Mouse (Mus musculus): Measurements from ENCODE around the gene Tubb3. TPM values are rescaled to one million over a fixed set of nuclear protein-coding genes. Genes with fewer than 3 reads are reported as not detected.

Gene Tubb3
- polyA plus RNA-seq, 1 experiment from 2014 or later = 46.7 TPM

DNA sequence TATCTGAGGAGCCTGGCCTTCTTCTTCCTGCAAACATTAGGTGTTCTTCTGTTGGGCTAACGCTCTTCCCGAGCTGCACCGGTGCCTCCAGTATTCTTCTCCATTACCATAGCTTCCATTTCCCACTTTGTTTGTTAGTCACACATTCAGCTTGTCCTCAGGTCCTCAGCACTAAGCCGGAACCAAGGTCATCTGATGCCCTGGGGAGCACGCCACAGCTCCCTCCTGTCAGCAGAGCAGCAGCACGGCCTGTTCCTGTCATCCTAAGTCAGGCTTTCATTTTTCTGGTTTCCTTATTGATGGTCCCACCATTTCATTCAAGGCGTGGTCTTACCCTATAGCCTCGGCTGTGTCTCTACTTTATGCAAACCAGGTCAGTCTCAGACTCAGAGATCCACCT, 23.4 kb upstream of the Tubb3 start:
- Histone ChIP-seq H3K27ac (ENCODE audit: low read length) (no peak overlapping the region), H3K36me3 (ENCODE audit: control insufficient read depth, insufficient read depth, low read length) (peaks cover 53% of the 10 kb centered on the region), H3K27me3 (ENCODE audit: control insufficient read depth, insufficient read depth, low read length) (no peaks in the 10 kb centered on the region), H3K4me2 (ENCODE audit: low read depth, low read length) (no peak overlapping the region), H3K9ac (ENCODE audit: low read length) (no peak overlapping the region), H3K4me3 (replicated peaks; ENCODE audit: low read length) (no peak overlapping the region), H3K9me3 (replicated peaks; ENCODE audit: control insufficient read depth, low read length) (no peaks in the 10 kb centered on the region), H3K4me1 (ENCODE audit: control insufficient read depth, insufficient read depth, low read length) (no peaks in the 10 kb centered on the region)
- no peak for ATAC-seq (ENCODE audit: insufficient read depth, low FRiP score)
- WGBS = 90% methylated on average over 8 of the region's 8 CpGs

DNA sequence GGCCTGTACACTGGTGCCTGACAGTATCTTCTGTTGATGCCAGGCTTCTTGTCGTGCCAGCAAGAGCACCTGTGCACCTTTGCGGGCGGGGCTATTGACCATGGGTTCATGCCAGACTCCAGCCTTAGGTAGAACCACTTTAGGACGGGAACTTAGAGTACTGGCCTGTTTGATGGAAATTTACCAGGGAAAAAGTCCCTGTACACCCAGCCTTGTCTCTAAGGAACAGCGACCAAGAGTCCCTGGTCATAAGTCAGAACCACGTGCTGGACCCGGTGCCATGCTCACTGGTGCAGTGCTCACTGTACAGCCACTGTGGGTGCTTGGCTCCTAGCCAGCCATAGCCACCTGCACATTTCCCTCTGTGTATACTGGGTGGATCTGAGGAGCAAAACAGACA, 22.2 kb upstream of the Tubb3 start:
- no peak overlapping the region for H3K9ac ChIP-seq (ENCODE audit: low read length)
- H3K4me2 ChIP-seq (ENCODE audit: low read depth, low read length) = no peak overlapping the region
- H3K27ac ChIP-seq (ENCODE audit: low read length) = no peak overlapping the region
- ATAC-seq (ENCODE audit: insufficient read depth, low FRiP score) = peak; percentile 48; the same call in 1 of the 2 replicates
- H3K4me1 ChIP-seq (ENCODE audit: control insufficient read depth, insufficient read depth, low read length) = no peaks in the 10 kb centered on the region
- no peak overlapping the region for H3K4me3 ChIP-seq (replicated peaks; ENCODE audit: low read length)
- H3K36me3 ChIP-seq (ENCODE audit: control insufficient read depth, insufficient read depth, low read length) = peaks cover 52% of the 10 kb centered on the region
- H3K27me3 ChIP-seq (ENCODE audit: control insufficient read depth, insufficient read depth, low read length) = no peaks in the 10 kb centered on the region
- H3K9me3 ChIP-seq (replicated peaks; ENCODE audit: control insufficient read depth, low read length) = no peaks in the 10 kb centered on the region
- 91% methylated on average over 7 of the region's 7 CpGs for WGBS

DNA sequence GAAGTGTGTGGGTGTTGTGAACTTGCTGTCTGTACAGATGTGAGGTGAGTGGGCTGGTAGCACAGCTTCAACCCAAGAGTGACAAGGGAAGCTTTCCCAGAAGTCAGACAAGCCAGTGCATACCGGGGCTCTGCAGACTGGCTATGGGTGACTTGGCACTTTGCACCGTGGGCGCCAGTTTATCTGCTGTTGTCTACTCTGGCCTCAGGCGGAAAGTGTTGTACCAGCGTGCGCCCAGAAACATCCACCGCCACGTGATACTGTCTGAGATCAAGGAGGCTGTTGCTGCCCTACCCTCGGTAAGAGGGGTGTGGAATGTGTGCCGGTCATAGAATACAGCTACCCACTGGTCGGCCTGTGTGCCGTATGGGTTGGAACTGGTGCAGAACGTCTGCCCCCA, 12.9 kb upstream of the Tubb3 start:
- WGBS = 92% methylated on average over 13 of the region's 13 CpGs
- no peak overlapping the region for H3K4me2 ChIP-seq (ENCODE audit: low read depth, low read length)
- ATAC-seq (ENCODE audit: insufficient read depth, low FRiP score) = no peak
- H3K27me3 ChIP-seq (ENCODE audit: control insufficient read depth, insufficient read depth, low read length) = no peaks in the 10 kb centered on the region
- no peak overlapping the region for H3K9ac ChIP-seq (ENCODE audit: low read length)
- H3K4me3 ChIP-seq (replicated peaks; ENCODE audit: low read length) = no peak overlapping the region
- H3K9me3 ChIP-seq (replicated peaks; ENCODE audit: control insufficient read depth, low read length) = no peaks in the 10 kb centered on the region
- H3K4me1 ChIP-seq (ENCODE audit: control insufficient read depth, insufficient read depth, low read length) = no peaks in the 10 kb centered on the region
- H3K36me3 ChIP-seq (ENCODE audit: control insufficient read depth, insufficient read depth, low read length) = peaks cover 47% of the 10 kb centered on the region
- no peak overlapping the region for H3K27ac ChIP-seq (ENCODE audit: low read length)

DNA sequence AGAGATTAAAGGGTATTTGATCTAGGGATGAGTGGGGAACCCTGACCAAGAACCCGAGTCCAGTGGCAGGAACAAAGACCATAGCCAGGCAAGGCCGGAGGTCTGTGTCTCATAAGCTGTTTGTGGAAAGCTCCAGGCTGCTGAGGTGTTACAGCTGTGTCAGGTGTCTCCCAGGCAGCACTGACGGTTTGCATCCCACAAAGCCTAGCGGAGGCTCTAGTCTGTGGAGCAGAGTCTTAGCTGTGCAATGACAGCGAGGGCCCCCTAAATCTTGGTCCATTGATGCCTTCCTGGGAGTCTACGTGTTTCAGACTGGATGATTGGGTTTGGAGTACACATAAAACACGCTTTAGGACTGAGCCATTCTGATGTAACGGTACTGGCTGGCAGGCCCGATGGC, 9.3 kb upstream of the Tubb3 start:
- H3K36me3 ChIP-seq (ENCODE audit: control insufficient read depth, insufficient read depth, low read length) = peaks cover 26% of the 10 kb centered on the region; the same call in 1 of the 2 replicates
- no peak overlapping the region for H3K27ac ChIP-seq (ENCODE audit: low read length)
- no peak overlapping the region for H3K4me2 ChIP-seq (ENCODE audit: low read depth, low read length)
- H3K4me1 ChIP-seq (ENCODE audit: control insufficient read depth, insufficient read depth, low read length) = no peaks in the 10 kb centered on the region
- no peak for ATAC-seq (ENCODE audit: insufficient read depth, low FRiP score)
- no peaks in the 10 kb centered on the region for H3K9me3 ChIP-seq (replicated peaks; ENCODE audit: control insufficient read depth, low read length)
- 0 out of 2 replicates have a peak, but pooled peaks cover under 1% of the 10 kb centered on the region for H3K27me3 ChIP-seq (ENCODE audit: control insufficient read depth, insufficient read depth, low read length)
- 81% methylated on average over 9 of the region's 9 CpGs for WGBS
- H3K4me3 ChIP-seq (replicated peaks; ENCODE audit: low read length) = no peak overlapping the region
- H3K9ac ChIP-seq (ENCODE audit: low read length) = no peak overlapping the region

DNA sequence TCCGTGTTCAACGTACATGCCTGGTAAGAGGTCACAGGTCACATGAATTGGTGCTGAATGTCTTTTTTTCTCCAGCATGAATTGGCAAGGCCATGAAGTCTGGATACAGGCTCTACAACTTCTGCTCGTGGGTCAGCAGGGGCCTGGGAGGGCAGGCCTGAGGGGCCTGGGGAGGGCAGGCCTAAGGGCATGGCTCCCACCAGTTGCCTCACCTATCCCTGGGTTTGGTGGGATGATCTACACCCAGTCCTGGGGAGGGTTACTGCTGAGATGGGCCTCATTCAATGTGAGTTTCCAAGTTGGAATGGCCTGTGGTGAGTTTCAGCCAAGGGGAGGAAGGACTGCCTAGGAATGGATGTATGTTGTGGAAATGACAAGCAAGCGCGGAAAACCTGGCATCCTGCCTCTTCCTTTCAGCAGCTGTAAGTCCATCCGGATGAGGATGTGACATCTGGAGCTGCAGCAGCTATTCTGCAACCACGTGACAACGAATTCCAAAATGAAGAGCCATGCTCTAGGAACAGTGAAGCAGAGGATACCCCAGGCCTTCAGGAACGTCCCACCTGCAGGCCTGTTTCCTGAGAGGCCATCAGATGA, 8.4 kb upstream of the Tubb3 start:
- Histone ChIP-seq H3K36me3 (ENCODE audit: control insufficient read depth, insufficient read depth, low read length) (peaks cover 19% of the 10 kb centered on the region; the same call in 1 of the 2 replicates), H3K9ac (ENCODE audit: low read length) (no peak overlapping the region), H3K4me1 (ENCODE audit: control insufficient read depth, insufficient read depth, low read length) (no peaks in the 10 kb centered on the region), H3K4me2 (ENCODE audit: low read depth, low read length) (no peak overlapping the region), H3K27me3 (ENCODE audit: control insufficient read depth, insufficient read depth, low read length) (peaks cover 9% of the 10 kb centered on the region; the same call in 1 of the 2 replicates), H3K4me3 (replicated peaks; ENCODE audit: low read length) (no peak overlapping the region), H3K27ac (ENCODE audit: low read length) (no peak overlapping the region), H3K9me3 (replicated peaks; ENCODE audit: control insufficient read depth, low read length) (no peaks in the 10 kb centered on the region)
- ATAC-seq (ENCODE audit: insufficient read depth, low FRiP score) = 0 out of 2 replicates have a peak, but pooled peaks have one; percentile 26
- 80% methylated on average over 9 of the region's 9 CpGs for WGBS

DNA sequence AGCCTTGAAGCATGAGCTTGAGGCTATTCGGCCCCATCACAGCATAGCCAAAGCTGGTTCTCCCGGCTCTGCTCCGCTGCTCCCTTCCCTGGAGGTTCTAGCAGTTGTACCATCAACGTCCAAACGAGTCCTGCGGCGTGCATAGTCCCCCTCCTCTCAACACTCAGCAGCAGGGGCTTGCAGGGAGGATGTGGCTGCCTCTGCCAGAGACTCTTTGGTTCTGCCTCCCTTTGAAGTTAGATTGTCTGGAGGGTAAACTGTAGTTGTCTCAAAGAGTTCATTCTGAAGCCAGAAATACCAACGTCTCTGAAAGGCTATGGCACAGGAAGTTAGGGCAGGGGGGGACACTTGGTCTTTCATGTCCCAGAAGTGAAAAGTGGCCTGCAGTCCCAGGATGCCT, 6.7 kb upstream of the Tubb3 start:
- Histone ChIP-seq H3K9me3 (replicated peaks; ENCODE audit: control insufficient read depth, low read length) (no peaks in the 10 kb centered on the region), H3K4me2 (ENCODE audit: low read depth, low read length) (no peak overlapping the region), H3K36me3 (ENCODE audit: control insufficient read depth, insufficient read depth, low read length) (peaks cover 8% of the 10 kb centered on the region; the same call in 1 of the 2 replicates), H3K27ac (ENCODE audit: low read length) (no peak overlapping the region), H3K4me3 (replicated peaks; ENCODE audit: low read length) (no peak overlapping the region), H3K9ac (ENCODE audit: low read length) (0 out of 2 replicates have a peak overlapping the region, but pooled peaks have one; percentile 4), H3K4me1 (ENCODE audit: control insufficient read depth, insufficient read depth, low read length) (no peaks in the 10 kb centered on the region), H3K27me3 (ENCODE audit: control insufficient read depth, insufficient read depth, low read length) (peaks cover 21% of the 10 kb centered on the region; the same call in 1 of the 2 replicates)
- ATAC-seq (ENCODE audit: insufficient read depth, low FRiP score) = no peak
- 56% methylated on average over 8 of the region's 8 CpGs for WGBS

DNA sequence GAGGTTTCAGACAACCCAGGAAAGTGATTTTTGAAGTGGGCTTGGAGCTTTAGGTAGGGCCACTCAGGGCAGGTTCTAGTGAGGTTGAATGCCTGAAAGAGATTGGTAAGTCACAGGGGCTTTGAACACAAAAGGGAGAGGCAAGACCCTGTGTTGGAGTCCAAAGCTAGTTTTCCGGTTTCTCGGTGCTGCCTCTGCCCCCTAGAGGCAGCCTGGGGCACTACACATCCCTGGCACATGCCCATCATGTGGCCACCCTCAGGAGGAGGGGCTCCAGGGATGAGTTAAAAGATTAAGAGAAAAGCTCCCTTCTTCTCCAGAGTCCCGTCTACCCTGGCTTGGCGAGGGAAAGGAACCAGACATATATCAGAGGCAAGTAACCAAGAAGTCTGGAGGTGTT, 4.4 kb upstream of the Tubb3 start, which contains the start of gene Mc1r:
Gene Mc1r, plus strand, starts transcription at position 322 of the 400 bp plus-strand sequence.
- ATAC-seq (ENCODE audit: insufficient read depth, low FRiP score) = no peak

DNA sequence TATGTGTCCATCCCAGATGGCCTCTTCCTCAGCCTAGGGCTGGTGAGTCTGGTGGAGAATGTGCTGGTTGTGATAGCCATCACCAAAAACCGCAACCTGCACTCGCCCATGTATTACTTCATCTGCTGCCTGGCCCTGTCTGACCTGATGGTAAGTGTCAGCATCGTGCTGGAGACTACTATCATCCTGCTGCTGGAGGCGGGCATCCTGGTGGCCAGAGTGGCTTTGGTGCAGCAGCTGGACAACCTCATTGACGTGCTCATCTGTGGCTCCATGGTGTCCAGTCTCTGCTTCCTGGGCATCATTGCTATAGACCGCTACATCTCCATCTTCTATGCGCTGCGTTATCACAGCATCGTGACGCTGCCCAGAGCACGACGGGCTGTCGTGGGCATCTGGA, 3.6 kb upstream of the Tubb3 start:
- Histone ChIP-seq H3K4me3 (replicated peaks; ENCODE audit: low read length) (no peak overlapping the region), H3K27ac (ENCODE audit: low read length) (no peak overlapping the region), H3K27me3 (ENCODE audit: control insufficient read depth, insufficient read depth, low read length) (peaks cover 51% of the 10 kb centered on the region), H3K9ac (ENCODE audit: low read length) (no peak overlapping the region), H3K4me2 (ENCODE audit: low read depth, low read length) (no peak overlapping the region), H3K36me3 (ENCODE audit: control insufficient read depth, insufficient read depth, low read length) (peaks cover 6% of the 10 kb centered on the region; the same call in 1 of the 2 replicates), H3K4me1 (ENCODE audit: control insufficient read depth, insufficient read depth, low read length) (peaks cover 7% of the 10 kb centered on the region), H3K9me3 (replicated peaks; ENCODE audit: control insufficient read depth, low read length) (no peaks in the 10 kb centered on the region)
- 86% methylated on average over 13 of the region's 13 CpGs for WGBS
- no peak for ATAC-seq (ENCODE audit: insufficient read depth, low FRiP score)

More for the DNA sequence above, 4.4 kb upstream of the Tubb3 start, which contains the start of gene Mc1r:
- Histone ChIP-seq H3K4me1 (ENCODE audit: control insufficient read depth, insufficient read depth, low read length) (peaks cover 6% of the 10 kb centered on the region), H3K9me3 (replicated peaks; ENCODE audit: control insufficient read depth, low read length) (no peaks in the 10 kb centered on the region), H3K27me3 (ENCODE audit: control insufficient read depth, insufficient read depth, low read length) (peaks cover 43% of the 10 kb centered on the region), H3K27ac (ENCODE audit: low read length) (no peak within 1 kb of the TSS), H3K4me2 (ENCODE audit: low read depth, low read length) (no peak within 1 kb of the TSS), H3K36me3 (ENCODE audit: control insufficient read depth, insufficient read depth, low read length) (peaks cover 8% of the 10 kb centered on the region; the same call in 1 of the 2 replicates), H3K4me3 (replicated peaks; ENCODE audit: low read length) (no peak within 1 kb of the TSS), H3K9ac (ENCODE audit: low read length) (no peak within 1 kb of the TSS)
- 8% methylated on average over 4 of the region's 4 CpGs for WGBS

DNA sequence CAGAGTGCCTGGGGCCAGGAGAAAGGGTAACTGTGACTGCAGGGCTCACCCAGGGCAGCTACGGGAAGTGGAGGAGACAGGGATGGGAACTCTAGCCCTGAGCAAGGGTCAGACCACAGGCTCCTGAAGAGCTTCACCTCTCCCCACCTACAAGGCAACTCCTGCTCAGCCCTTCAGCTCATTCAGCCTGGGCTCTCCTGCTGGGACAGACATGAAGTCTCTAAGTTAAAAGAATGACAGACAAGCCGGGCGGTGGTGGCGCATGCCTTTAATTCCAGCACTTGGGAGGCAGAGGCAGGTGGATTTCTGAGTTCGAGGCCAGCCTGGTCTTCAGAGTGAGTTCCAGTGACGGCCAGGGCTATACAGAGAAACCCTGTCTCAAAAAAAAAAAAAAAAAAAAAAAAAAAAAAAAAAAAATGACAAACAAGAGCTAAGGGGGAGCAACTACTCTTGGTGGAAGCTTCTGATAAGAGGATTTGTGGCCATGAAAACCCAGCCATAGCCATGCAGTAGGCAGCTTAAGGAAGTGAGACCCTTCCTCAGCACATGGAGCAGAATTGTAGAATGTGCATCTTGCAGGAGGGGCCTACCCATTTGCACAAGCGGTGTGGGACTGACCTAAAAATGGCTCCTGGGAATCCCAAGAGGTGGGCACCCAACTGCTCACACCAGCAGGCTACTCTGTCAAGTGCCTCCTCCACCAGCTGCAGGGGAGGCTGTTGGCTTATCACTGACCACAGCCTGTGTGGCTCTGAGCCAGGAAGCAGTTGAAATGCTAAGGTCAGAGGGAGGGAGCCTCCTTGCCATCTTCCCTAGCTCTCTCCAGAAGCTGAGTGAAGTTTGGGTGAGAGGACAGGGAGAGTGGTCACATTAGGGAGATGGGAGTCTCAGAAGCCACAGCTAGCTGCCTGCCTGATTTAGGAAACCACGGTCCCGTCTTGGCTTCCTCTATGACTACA, 2.4 kb upstream of the Tubb3 start:
- peaks cover 62% of the 10 kb centered on the region for H3K27me3 ChIP-seq (ENCODE audit: control insufficient read depth, insufficient read depth, low read length)
- ATAC-seq (ENCODE audit: insufficient read depth, low FRiP score) = peak; percentile 23; the same call in 1 of the 2 replicates

More for the DNA sequence above, 2.4 kb upstream of the Tubb3 start:
- WGBS = 69% methylated on average over 9 of the region's 9 CpGs
- no peaks in the 10 kb centered on the region for H3K9me3 ChIP-seq (replicated peaks; ENCODE audit: control insufficient read depth, low read length)
- no peak overlapping the region for H3K9ac ChIP-seq (ENCODE audit: low read length)
- H3K27ac ChIP-seq (ENCODE audit: low read length) = no peak overlapping the region
- H3K4me1 ChIP-seq (ENCODE audit: control insufficient read depth, insufficient read depth, low read length) = peaks cover 7% of the 10 kb centered on the region
- H3K36me3 ChIP-seq (ENCODE audit: control insufficient read depth, insufficient read depth, low read length) = no peaks in the 10 kb centered on the region
- no peak overlapping the region for H3K4me2 ChIP-seq (ENCODE audit: low read depth, low read length)
- H3K4me3 ChIP-seq (replicated peaks; ENCODE audit: low read length) = no peak overlapping the region

Data from stomach, embryonic 16.5 days (tissue).